Mouse (Mus musculus) testis, postnatal 14 days (tissue): ENCODE data around the gene Dhx57.

Source experiments
- DNase-seq: peaks from one replicate; pipeline ENCODE4 v3.0.0; 2021; ENCODE audit warnings: low spot score

The Dhx57 gene

GRCm38 (mm10) chr17:80193075-80193474 is 97.2 kb downstream of the Dhx57 start:
- no peak for DNase-seq
